Mouse (Mus musculus) heart, postnatal 4 days (tissue): ENCODE results near the gene Stat2. TPM values are rescaled to one million over a fixed set of nuclear protein-coding genes. Genes with fewer than 3 reads are reported as not detected.
A peak's percentile ranks its signal among the peaks of the same experiment; 100 is the strongest.

ENCODE experiments used
- DNase-seq: peaks from one replicate; pipeline ENCODE4 v3.0.0; 2021
- total RNA-seq, 2 experiments: library from RNA; stranded (reverse); gene quantifications; 2 replicates each; pipeline ENCODE4 v1.2.3; 2021

The Stat2 gene
- total RNA-seq, result 10 to 100 TPM in 1 of 2 experiments, 1 to 10 TPM in 1; 10.0 TPM

- peak; percentile 97 for DNase-seq
Measured at GRCm38 (mm10) chr10:128270287-128270841, at the start of gene Stat2. Stat2 (plus strand) TSS chr10:128270559.

DNA sequence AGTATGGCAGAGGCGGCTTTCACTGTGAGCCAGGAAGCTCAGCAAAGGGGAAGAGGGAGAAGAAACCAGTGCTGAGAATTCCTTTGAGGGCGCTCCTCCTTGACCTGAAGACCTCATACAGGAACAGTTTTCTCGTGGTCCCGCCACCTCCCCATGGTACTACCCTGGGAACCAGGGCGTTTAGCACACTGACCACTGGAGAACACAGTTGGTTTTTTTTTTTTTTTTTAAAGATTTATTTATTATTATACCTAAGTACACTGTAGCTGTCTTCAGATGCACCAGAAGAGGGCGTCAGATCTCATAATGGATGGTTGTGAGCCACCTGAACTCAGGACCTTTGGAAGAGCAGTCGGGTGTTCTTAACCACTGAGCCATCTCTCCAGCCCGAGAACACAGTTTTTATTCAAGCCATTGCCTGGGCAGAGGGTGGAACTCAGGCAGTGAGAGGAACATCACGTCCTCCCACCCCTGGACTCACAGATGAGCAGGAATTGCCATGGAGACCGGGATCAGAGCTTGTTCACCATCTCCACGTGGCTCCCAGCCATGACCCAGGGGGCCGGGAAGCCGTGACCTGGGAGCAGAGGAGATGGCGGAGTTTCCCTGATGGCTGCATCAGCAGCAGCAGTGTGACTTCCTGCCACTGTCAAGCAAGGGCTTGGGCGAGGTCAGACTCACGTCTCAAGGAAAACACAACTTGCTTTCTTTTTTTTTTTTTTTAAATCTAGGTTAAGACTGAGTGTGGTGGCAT is 48.6 kb upstream of the Stat2 start:
- DNase-seq, result no peak

- DNase-seq, result no peak
Measured at GRCm38 (mm10) chr10:128225064-128225463, 45.3 kb upstream of the Stat2 start.

- no peak for DNase-seq
Measured at GRCm38 (mm10) chr10:128225538-128225937, 44.8 kb upstream of the Stat2 start, which contains the start of gene Mip. Mip (plus strand) TSS chr10:128225838.

GRCm38 (mm10) chr10:128227592-128227991 is 42.8 kb upstream of the Stat2 start:
- DNase-seq, result no peak

DNA sequence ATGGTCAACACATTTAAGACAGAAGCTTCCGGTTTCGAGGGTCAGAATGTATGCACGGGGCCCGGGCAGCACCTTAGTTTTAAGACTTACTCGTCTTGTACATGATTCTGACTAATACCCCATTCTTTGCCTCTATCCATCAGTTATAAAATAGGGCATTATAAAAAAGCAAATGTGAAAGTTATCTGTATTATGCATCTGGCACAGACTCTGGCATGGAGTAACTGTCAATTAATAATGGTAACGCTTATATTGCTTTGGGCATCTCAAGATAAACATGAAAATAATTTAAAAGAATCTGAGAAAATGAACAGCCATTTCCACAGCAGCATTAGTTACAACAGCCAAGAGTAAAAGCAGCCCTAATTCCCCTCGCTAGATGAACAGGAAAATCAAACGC is 42.4 kb upstream of the Stat2 start:
- no peak for DNase-seq

DNA sequence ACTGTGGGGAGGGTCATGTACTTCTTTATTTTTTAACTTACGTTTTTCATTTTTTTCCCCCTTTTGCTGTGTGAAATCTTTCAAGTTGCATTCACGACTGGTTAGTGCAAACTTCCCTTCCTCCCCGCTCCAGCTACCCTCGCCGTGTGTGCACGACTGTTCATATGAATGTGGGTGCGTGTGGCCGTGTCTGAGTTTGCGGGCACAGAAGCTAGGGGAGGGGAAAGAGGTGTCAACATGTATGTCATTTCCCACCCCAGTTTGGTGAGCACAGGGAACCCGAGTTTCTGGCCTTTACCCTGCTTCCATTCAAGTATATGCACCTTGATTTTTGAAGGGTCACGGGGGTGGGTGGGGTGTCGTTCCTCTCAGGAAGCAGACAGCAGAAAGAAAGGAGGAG is 39.8 kb upstream of the Stat2 start:
- DNase-seq, result no peak

DNA sequence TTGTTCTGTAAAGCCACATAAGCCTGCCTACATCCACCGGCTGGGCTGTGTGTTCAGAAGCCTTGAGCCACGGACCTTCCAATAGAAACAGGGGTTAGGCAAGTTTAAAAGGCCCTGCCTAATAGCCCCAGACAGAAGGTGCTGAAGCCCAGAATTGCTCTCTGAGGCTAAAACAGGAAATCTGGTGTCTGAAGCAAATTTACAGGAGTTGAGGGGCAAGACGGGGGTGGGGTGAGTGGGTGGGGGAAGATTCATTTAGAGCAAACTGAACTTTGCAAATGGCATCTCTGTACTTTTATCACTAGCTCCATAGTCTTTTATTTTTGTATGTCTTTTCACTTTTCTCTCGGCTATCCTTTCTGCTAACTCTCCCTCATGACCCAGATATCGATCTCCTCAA is 39.2 kb upstream of the Stat2 start:
- DNase-seq, result no peak

GRCm38 (mm10) chr10:128231697-128232419 is 38.5 kb upstream of the Stat2 start, which contains the start of gene Timeless:
Timeless (plus strand) TSS chr10:128232065.
- peak; percentile 91 for DNase-seq

DNA sequence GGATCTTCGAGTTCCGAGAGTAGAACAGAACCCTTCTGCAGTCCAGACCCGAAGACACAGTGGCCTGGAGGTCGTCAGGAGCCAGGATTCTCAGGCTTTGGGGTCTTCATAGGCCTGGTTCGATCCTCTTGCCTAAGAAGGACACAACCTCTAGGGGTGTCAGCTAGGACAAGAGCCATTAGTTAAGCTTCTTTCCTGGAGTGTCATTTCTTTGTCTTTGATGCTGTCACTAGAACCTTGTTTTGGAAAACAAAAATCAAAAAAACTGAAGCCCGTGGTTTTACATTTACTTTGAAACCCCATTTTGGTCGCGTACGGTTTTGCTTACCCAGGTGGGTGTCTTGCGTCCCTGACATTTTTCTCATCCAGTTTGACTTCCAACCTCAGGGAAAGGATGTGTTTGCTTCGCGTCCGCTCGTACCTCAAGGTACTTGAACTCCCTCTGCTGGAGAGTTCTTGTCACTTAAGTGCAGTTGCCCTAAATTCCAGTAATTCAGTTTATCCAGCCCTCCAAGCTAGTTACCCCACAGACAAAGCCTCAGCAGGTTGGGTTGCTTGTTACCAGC is 37.9 kb upstream of the Stat2 start:
- DNase-seq, result peak; percentile 60

- DNase-seq, result no peak
Measured at GRCm38 (mm10) chr10:128236321-128236720, 34.0 kb upstream of the Stat2 start.

GRCm38 (mm10) chr10:128237807-128238480 is 32.4 kb upstream of the Stat2 start:
- DNase-seq, result peak; percentile 53

- no peak for DNase-seq
Measured at GRCm38 (mm10) chr10:128239140-128239539, 31.2 kb upstream of the Stat2 start.

DNA sequence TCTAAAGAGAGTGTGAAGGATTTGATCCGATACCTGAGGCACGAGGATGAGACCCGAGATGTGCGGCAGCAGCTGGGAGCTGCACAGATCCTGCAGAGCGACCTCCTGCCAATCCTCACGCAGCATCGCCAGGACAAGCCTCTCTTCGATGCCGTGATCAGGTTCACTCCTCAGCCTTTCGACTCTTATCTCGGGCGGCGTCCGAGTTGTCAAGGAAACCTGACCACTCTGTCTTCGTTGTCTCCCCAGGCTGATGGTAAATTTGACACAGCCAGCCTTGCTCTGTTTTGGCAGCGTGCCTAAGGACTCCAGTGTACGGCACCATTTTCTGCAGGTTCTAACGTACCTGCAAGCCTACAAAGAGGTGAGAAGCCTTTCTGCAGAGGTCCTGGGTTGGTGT is 30.2 kb upstream of the Stat2 start:
- DNase-seq, result no peak

DNA sequence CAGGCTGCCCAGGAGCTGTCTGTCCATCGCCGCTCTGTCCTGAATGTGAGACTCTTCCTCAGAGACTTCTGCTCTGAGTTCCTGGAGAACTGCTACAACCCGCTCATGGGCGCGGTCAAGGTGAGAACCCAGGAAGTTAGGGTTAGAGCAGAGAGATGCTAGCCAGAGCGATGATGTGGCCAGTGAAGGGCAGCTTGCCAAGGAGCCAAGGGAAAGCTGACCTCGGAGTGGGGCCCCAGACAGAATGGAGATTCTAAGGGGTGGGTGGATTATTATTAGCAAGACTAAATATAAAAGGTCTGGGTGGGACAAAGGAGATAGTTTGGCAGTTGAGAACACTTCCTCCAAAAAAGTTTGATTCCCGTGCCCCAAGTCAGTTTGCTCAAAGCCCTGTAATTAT is 27.1 kb upstream of the Stat2 start:
- DNase-seq, result peak; percentile 45

DNA sequence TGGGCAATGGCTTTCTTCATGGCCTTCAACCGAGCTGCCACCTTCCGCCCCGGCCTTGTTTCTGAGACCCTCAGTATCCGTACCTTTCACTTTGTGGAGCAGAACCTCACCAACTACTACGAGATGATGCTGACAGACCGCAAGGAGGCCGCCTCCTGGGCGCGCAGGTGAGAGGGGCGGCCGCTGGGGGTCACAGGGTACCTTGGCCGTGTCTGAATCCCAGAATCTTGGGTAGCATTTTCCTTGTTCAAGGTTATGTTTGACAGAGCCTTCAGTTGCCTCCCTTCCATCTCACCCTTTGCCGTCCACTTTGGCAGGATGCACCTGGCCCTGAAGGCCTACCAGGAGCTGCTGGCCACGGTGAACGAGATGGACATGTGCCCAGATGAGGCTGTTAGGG is 26.2 kb upstream of the Stat2 start:
- no peak for DNase-seq

GRCm38 (mm10) chr10:128247020-128247732 is 23.2 kb upstream of the Stat2 start:
- DNase-seq, result peak; percentile 58

GRCm38 (mm10) chr10:128250565-128250964 is 19.8 kb upstream of the Stat2 start:
- DNase-seq, result no peak

DNA sequence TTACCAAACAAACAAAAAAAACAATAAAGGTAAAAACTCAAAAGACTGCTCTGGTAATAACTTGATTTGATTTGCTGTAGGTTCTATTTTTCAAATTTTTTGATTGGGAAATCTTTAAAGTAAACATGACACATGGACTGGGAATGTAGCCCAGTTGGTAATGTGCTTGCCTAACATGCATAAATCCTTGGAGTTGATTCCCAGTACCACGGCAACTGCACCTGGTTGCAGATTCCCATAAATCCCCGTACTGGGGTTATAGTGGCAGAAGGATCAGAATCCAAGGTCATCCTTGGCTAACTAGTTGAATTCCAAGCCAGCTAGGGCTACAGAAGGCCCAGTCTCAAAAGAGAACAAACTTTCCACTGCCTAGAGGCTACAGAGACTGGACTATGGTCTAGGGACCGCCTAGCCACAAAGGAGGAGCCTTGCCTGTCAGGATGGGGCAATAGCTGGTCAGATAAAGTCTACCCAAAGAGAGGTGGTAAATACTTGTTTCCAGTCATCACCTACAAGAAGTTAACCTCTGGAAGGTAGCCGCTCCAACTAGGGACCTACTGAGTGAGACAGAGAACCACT is 16.6 kb upstream of the Stat2 start, which contains the start of gene Apon:
Gene Apon (plus strand): TSS at position 420 of the 579 bp plus-strand sequence.
- DNase-seq, result no peak

DNA sequence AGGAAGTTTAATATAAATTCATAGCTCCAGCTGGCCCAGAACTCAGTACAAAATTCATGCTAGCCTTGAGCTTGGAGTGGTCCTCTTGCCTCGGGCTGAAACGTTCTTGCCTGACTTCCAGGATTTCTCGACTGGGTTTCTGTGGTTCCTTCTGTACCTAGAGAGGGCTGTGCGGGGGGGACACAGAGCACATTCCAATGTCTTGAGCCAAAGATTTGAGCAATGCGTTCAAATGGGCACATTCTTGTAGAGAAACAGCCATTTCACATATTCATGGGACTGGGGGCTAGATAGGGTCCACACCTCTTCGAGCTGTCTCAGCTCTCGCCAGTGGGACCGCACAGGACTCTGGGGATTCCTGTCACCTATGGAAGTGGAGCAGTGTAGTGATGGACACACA is 14.4 kb upstream of the Stat2 start:
- no peak for DNase-seq

GRCm38 (mm10) chr10:128256328-128256727 is 14.0 kb upstream of the Stat2 start:
- no peak for DNase-seq
